Mouse (Mus musculus) lung, postnatal 0 days (tissue): Measurements from ENCODE around the gene Prkag2. TPM values are rescaled to one million over a fixed set of nuclear protein-coding genes. Genes with fewer than 3 reads are reported as not detected.

ENCODE experiments used
- ATAC-seq: fragments of 200-750 bp; cut with Nextera tagmentation; 2 replicates; pipeline ENCODE4 v1.8.0; 2017; ENCODE audit warnings: moderate library complexity
- DNase-seq: peaks from one replicate; pipeline ENCODE4 v3.0.0-alpha.2; 2016; ENCODE audit warnings: low spot score
- H3K27ac ChIP-seq: fragments of 300-500 bp; sonication (generic); 2 replicates; pipeline ENCODE4 v1.5.1; 2014; ENCODE audit warnings: antibody characterized with exemption, mild to moderate bottlenecking, low read length, mixed read lengths
- H3K27me3 ChIP-seq: fragments of 300-500 bp; sonication (generic); replicated peaks from 2 replicates; pipeline ENCODE4 v1.6.1; 2014; ENCODE audit warnings: low read length, mixed read lengths; ENCODE audit not compliant: insufficient read depth
- H3K36me3 ChIP-seq: fragments of 300-500 bp; sonication (generic); 2 replicates; pipeline ENCODE4 v1.6.1; 2014; ENCODE audit warnings: low read length, mixed read lengths; ENCODE audit not compliant: insufficient read depth
- H3K4me1 ChIP-seq: fragments of 300-500 bp; sonication (generic); 2 replicates; pipeline ENCODE4 v1.6.1; 2014; ENCODE audit warnings: antibody characterized with exemption, low read depth, low read length, mixed read lengths; ENCODE audit not compliant: insufficient read depth
- H3K4me2 ChIP-seq: fragments of 300-500 bp; sonication (generic); replicated peaks from 2 replicates; pipeline ENCODE4 v1.6.1; 2014; ENCODE audit warnings: low read depth, mild to moderate bottlenecking, low read length, moderate library complexity, mixed read lengths
- H3K4me3 ChIP-seq: fragments of 300-500 bp; sonication (generic); 2 replicates; pipeline ENCODE4 v1.5.1; 2014; ENCODE audit warnings: low read depth, low read length
- H3K9ac ChIP-seq: fragments of 300-500 bp; sonication (generic); replicated peaks from 2 replicates; pipeline ENCODE4 v1.6.1; 2014; ENCODE audit warnings: low read depth, mild to moderate bottlenecking
- H3K9me3 ChIP-seq: fragments of 300-500 bp; sonication (generic); 2 replicates; pipeline ENCODE4 v1.6.1; 2016; ENCODE audit warnings: low read length, mixed read lengths
- CTCF ChIP-seq: IDR thresholded peaks from 2 replicates; pipeline ENCODE4 v1.5.1; 2016; ENCODE audit warnings: antibody characterized with exemption, mild to moderate bottlenecking
- EP300 ChIP-seq: IDR thresholded peaks from 2 replicates; pipeline ENCODE4 v1.6.1; 2016; ENCODE audit warnings: antibody characterized with exemption, mild to moderate bottlenecking, control low read depth
- WGBS: fragments of 180-500 bp; shearing (Covaris S2); extraction: QIAGEN DNeasy Blood & Tissue Kit; methylation state at CpG from one replicate; pipeline ENCODE4 v1.1.7; 2014; 5-methylcytosine and 5-hydroxymethylcytosine counted together
- polyA plus RNA-seq: library from polyadenylated mRNA; unstranded; fragments of >200 nt; fragmentation: Nextera tagmentation; extraction: Ambion mirVana; gene quantifications from 2 replicates; pipeline ENCODE4 v1.2.1, GENCODE M21; 2015

Gene Prkag2
- polyA plus RNA-seq, 1 experiment from 2014 or later: 16.2 TPM

GRCm38 (mm10) chr5:25088633-25089032, 11.8 kb downstream of the Prkag2 start:
- TF ChIP-seq EP300 (no peak), CTCF (no peak)
- no peak overlapping the region for H3K4me2 ChIP-seq
- no peak overlapping the region for H3K4me3 ChIP-seq
- no peak for ATAC-seq
- DNase-seq: no peak
- 47% methylated on average over 4 of the region's 4 CpGs for WGBS
- H3K4me1 ChIP-seq: peaks cover 7% of the 10 kb centered on the region
- no peak overlapping the region for H3K27ac ChIP-seq
- no peaks in the 10 kb centered on the region for H3K27me3 ChIP-seq
- H3K36me3 ChIP-seq: no peaks in the 10 kb centered on the region
- no peak overlapping the region for H3K9ac ChIP-seq
- no peaks in the 10 kb centered on the region for H3K9me3 ChIP-seq

GRCm38 (mm10) chr5:25088111-25088510, 12.3 kb downstream of the Prkag2 start:
- peak; percentile 52 for DNase-seq
- Histone ChIP-seq H3K4me3 (no peak overlapping the region), H3K9ac (no peak overlapping the region), H3K36me3 (no peaks in the 10 kb centered on the region), H3K27me3 (no peaks in the 10 kb centered on the region), H3K27ac (no peak overlapping the region), H3K4me1 (peaks cover 7% of the 10 kb centered on the region), H3K4me2 (no peak overlapping the region), H3K9me3 (no peaks in the 10 kb centered on the region)
- no peak for ATAC-seq
- WGBS: 77% methylated on average over 13 of the region's 13 CpGs
- TF ChIP-seq CTCF: no peak
- TF ChIP-seq EP300: no peak

- TF ChIP-seq CTCF (no peak), EP300 (no peak)
- H3K4me2 ChIP-seq: no peak overlapping the region
- H3K27me3 ChIP-seq: no peaks in the 10 kb centered on the region
- 78% methylated on average over 7 of the region's 7 CpGs for WGBS
- no peaks in the 10 kb centered on the region for H3K9me3 ChIP-seq
- no peak for ATAC-seq
- no peak overlapping the region for H3K9ac ChIP-seq
- 0 out of 2 replicates have a peak overlapping the region, but pooled peaks have one; percentile 43 for H3K27ac ChIP-seq
- no peaks in the 10 kb centered on the region for H3K36me3 ChIP-seq
- H3K4me1 ChIP-seq: peaks cover 7% of the 10 kb centered on the region
- no peak overlapping the region for H3K4me3 ChIP-seq
- DNase-seq: no peak
Observed at GRCm38 (mm10) chr5:25087064-25087463, 13.4 kb downstream of the Prkag2 start.

GRCm38 (mm10) chr5:25086234-25086633, 14.2 kb downstream of the Prkag2 start:
- H3K4me3 ChIP-seq: no peak overlapping the region
- DNase-seq: peak; percentile 90
- no peaks in the 10 kb centered on the region for H3K27me3 ChIP-seq
- no peaks in the 10 kb centered on the region for H3K9me3 ChIP-seq
- WGBS: 20% methylated on average over 4 of the region's 4 CpGs
- no peak overlapping the region for H3K4me2 ChIP-seq
- H3K36me3 ChIP-seq: no peaks in the 10 kb centered on the region
- H3K4me1 ChIP-seq: peaks cover 7% of the 10 kb centered on the region
- peak; percentile 74 for ATAC-seq
- TF ChIP-seq CTCF (no peak), EP300 (peak; percentile 44; the same call in 1 of the 2 replicates)
- no peak overlapping the region for H3K9ac ChIP-seq
- peak overlapping the region; percentile 43; the same call in 1 of the 2 replicates for H3K27ac ChIP-seq

- Histone ChIP-seq H3K4me2 (no peak overlapping the region), H3K4me3 (no peak overlapping the region), H3K9ac (no peak overlapping the region), H3K36me3 (no peaks in the 10 kb centered on the region), H3K27ac (no peak overlapping the region), H3K4me1 (peaks cover 7% of the 10 kb centered on the region), H3K9me3 (no peaks in the 10 kb centered on the region), H3K27me3 (no peaks in the 10 kb centered on the region)
- ATAC-seq: no peak
- 90% methylated on average over 10 of the region's 10 CpGs for WGBS
- no peak for TF ChIP-seq EP300
- TF ChIP-seq CTCF: no peak
- no peak for DNase-seq
Observed at GRCm38 (mm10) chr5:25085170-25085569, 15.3 kb downstream of the Prkag2 start.

GRCm38 (mm10) chr5:25083816-25084215, 16.6 kb downstream of the Prkag2 start:
- H3K9ac ChIP-seq: no peak overlapping the region
- TF ChIP-seq EP300 (no peak), CTCF (no peak)
- ATAC-seq (no peak), DNase-seq (peak; percentile 53)
- no peak overlapping the region for H3K27ac ChIP-seq
- WGBS: 27% methylated on average over 7 of the region's 7 CpGs
- no peak overlapping the region for H3K4me3 ChIP-seq
- peaks cover 4% of the 10 kb centered on the region for H3K4me1 ChIP-seq
- H3K4me2 ChIP-seq: no peak overlapping the region
- H3K36me3 ChIP-seq: no peaks in the 10 kb centered on the region
- no peaks in the 10 kb centered on the region for H3K27me3 ChIP-seq
- no peaks in the 10 kb centered on the region for H3K9me3 ChIP-seq

GRCm38 (mm10) chr5:25082542-25082941, 17.9 kb downstream of the Prkag2 start:
- Histone ChIP-seq H3K9me3 (no peaks in the 10 kb centered on the region), H3K36me3 (no peaks in the 10 kb centered on the region), H3K27me3 (no peaks in the 10 kb centered on the region), H3K4me3 (no peak overlapping the region), H3K4me1 (peaks cover 4% of the 10 kb centered on the region), H3K27ac (no peak overlapping the region), H3K4me2 (no peak overlapping the region), H3K9ac (no peak overlapping the region)
- DNase-seq (peak; percentile 91), ATAC-seq (peak; percentile 72)
- 38% methylated on average over 2 of the region's 2 CpGs for WGBS
- TF ChIP-seq EP300 (no peak), CTCF (peak; percentile 88)
